Mouse (Mus musculus): Measurements from ENCODE around the gene Ankrd31. TPM values are rescaled to one million over a fixed set of nuclear protein-coding genes. Genes with fewer than 3 reads are reported as not detected.

Ankrd31 gene
- polyA plus RNA-seq, 1 experiment: not detected

DNA sequence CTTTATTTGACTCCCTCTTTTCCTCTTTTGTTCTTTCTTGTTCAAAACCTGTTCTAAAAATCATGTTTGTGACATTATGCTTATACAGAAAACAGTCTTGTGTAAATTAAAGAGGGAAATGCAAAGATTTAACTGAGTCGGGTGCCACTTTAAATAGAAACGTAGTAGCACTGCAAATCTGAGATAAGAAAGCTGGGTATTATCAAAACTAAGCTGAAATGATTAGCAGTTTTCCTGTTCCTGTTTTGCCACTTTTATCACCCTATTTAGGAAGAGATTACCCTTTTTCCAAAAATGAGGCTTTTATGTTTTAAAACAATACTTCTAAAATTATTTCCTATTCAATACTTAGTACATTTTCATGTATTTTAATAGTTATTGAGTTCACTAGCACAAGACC is 104.1 kb downstream of the Ankrd31 start:
- peaks cover 5% of the 10 kb centered on the region for H3K27me3 ChIP-seq (replicated peaks)
- H3K9me3 ChIP-seq: no peaks in the 10 kb centered on the region
- TF ChIP-seq GATA1 (IDR thresholded peaks at IDR 0.05; ENCODE audit: borderline replicate concordance, low read length) (no peak), FLI1 (IDR thresholded peaks at IDR 0.05; ENCODE audit: low read length) (no peak)
- H3K4me3 ChIP-seq (replicated peaks): no peak overlapping the region
- H3K36me3 ChIP-seq (replicated peaks; ENCODE audit: low read length): no peaks in the 10 kb centered on the region
- no peaks in the 10 kb centered on the region; the same call in 1 of the 2 replicates for H3K4me1 ChIP-seq

DNA sequence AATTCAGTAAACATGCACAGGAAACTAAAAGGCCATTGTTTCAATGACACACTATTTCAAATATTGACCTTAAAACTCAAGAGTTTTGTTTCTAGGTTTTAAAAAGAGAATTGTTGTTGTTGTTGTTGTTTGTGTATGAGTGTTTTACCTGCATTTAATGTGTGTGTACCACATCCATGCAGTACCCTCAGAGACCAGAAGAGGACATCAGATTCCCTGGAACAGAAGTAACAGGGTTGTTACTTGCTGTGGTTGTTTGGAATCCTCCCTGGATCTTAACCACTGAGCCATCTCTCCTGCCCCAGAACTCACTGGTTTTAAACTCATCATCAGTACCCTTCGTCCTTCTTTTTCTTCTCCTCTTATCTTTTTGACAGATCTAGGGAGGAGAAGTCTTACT is 105.2 kb downstream of the Ankrd31 start:
- no peaks in the 10 kb centered on the region; the same call in 1 of the 2 replicates for H3K4me1 ChIP-seq
- peaks cover 5% of the 10 kb centered on the region for H3K27me3 ChIP-seq (replicated peaks)
- no peak overlapping the region for H3K4me3 ChIP-seq (replicated peaks)
- H3K9me3 ChIP-seq: no peaks in the 10 kb centered on the region
- TF ChIP-seq FLI1 (IDR thresholded peaks at IDR 0.05; ENCODE audit: low read length) (no peak), GATA1 (IDR thresholded peaks at IDR 0.05; ENCODE audit: borderline replicate concordance, low read length) (no peak)
- H3K36me3 ChIP-seq (replicated peaks; ENCODE audit: low read length): no peaks in the 10 kb centered on the region

DNA sequence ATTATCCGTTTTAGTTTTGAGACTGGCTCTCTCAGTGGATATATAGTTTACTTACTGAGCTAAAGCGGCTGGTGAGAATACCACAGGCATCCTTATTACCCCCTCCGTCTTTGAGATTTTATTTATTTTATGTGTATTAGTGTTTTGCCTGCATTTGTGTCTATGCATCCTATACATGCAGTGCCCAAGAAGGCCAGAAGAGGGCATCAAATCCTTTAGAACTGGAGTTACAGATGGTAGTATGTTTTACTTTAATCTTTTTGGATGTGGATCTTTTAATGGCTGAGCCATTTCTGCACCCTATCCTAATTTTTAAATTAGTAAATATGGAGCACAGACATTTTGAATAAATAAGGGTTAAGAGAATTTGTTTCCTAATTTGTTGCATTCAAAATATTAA is 107.1 kb downstream of the Ankrd31 start:
- TF ChIP-seq FLI1 (IDR thresholded peaks at IDR 0.05; ENCODE audit: low read length) (no peak), GATA1 (IDR thresholded peaks at IDR 0.05; ENCODE audit: borderline replicate concordance, low read length) (no peak)
- no peaks in the 10 kb centered on the region for H3K9me3 ChIP-seq

DNA sequence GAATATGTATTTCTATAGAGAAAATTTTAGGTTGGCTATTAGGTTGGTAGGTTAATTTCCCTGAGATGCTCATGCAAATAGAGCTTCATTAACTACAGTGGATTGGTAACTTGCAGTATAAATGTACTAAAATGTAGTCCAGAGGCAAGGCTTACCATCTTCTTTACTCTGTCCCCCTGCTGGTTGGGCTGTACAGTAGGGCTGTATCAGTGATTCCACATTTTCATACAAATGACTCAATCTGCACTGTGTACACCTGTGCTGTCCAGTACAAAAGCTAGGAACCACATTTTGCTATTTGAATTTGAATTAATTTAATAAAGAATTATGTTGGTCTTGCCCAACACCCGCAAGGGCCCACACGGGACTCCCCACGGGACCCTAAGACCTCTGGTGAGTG is 111.1 kb downstream of the Ankrd31 start:
- H3K4me3 ChIP-seq (replicated peaks): no peak overlapping the region
- no peaks in the 10 kb centered on the region for H3K9me3 ChIP-seq
- H3K27me3 ChIP-seq (replicated peaks): no peaks in the 10 kb centered on the region
- no peaks in the 10 kb centered on the region for H3K4me1 ChIP-seq
- no peaks in the 10 kb centered on the region for H3K36me3 ChIP-seq (replicated peaks; ENCODE audit: low read length)
- TF ChIP-seq FLI1 (IDR thresholded peaks at IDR 0.05; ENCODE audit: low read length): no peak
- no peak for TF ChIP-seq GATA1 (IDR thresholded peaks at IDR 0.05; ENCODE audit: borderline replicate concordance, low read length)

More for the DNA sequence above, 107.1 kb downstream of the Ankrd31 start:
- no peak overlapping the region for H3K4me3 ChIP-seq (replicated peaks)
- peaks cover 4% of the 10 kb centered on the region for H3K27me3 ChIP-seq (replicated peaks)
- H3K36me3 ChIP-seq (replicated peaks; ENCODE audit: low read length): no peaks in the 10 kb centered on the region
- no peaks in the 10 kb centered on the region; the same call in 1 of the 2 replicates for H3K4me1 ChIP-seq

DNA sequence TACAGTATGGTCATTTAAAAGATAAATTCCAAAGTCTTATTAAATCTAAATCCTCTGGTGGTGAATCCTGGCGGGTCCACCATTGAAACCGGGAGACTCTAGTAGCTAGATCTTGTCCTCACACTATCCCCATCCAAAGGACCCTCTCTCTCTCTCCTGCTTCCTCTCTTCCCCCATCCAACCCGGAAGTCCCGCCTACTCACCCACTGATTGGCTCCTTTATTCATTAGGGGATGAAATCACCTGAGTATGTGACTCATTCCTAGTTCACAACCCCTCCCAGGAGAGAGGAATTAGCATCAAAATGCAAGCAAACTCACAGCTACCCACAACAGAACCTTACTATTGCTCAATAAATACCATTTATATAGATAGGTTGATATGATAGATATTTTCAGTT is 122.7 kb downstream of the Ankrd31 start:
- Histone ChIP-seq H3K9me3 (no peaks in the 10 kb centered on the region), H3K36me3 (replicated peaks; ENCODE audit: low read length) (no peaks in the 10 kb centered on the region), H3K4me1 (no peaks in the 10 kb centered on the region), H3K4me3 (replicated peaks) (no peak overlapping the region), H3K27me3 (replicated peaks) (peaks cover 1% of the 10 kb centered on the region)
- TF ChIP-seq GATA1 (IDR thresholded peaks at IDR 0.05; ENCODE audit: borderline replicate concordance, low read length): no peak
- no peak for TF ChIP-seq FLI1 (IDR thresholded peaks at IDR 0.05; ENCODE audit: low read length)

DNA sequence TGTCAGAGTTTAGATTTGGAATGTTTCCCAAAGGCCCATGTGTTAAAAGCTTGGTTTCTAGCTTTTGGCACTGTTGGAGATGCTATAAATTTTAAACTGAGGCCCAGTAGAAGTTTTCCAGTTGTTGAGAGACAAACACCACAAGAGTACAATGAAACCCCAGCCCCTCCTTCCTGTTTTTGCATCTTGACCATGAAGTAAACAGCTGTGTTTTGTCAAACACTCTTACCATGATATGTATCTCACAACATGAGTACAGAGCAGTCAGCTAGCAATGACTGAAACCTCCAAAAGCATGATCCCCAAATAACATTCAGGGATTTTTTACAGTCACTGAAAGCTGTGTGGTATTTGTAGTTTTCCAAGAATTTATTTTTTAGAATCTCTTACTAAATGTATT is 126.0 kb downstream of the Ankrd31 start:
- no peaks in the 10 kb centered on the region for H3K4me1 ChIP-seq
- H3K9me3 ChIP-seq: no peaks in the 10 kb centered on the region
- no peaks in the 10 kb centered on the region for H3K36me3 ChIP-seq (replicated peaks; ENCODE audit: low read length)
- H3K27me3 ChIP-seq (replicated peaks): peaks cover 1% of the 10 kb centered on the region
- no peak overlapping the region for H3K4me3 ChIP-seq (replicated peaks)
- no peak for TF ChIP-seq FLI1 (IDR thresholded peaks at IDR 0.05; ENCODE audit: low read length)
- no peak for TF ChIP-seq GATA1 (IDR thresholded peaks at IDR 0.05; ENCODE audit: borderline replicate concordance, low read length)

DNA sequence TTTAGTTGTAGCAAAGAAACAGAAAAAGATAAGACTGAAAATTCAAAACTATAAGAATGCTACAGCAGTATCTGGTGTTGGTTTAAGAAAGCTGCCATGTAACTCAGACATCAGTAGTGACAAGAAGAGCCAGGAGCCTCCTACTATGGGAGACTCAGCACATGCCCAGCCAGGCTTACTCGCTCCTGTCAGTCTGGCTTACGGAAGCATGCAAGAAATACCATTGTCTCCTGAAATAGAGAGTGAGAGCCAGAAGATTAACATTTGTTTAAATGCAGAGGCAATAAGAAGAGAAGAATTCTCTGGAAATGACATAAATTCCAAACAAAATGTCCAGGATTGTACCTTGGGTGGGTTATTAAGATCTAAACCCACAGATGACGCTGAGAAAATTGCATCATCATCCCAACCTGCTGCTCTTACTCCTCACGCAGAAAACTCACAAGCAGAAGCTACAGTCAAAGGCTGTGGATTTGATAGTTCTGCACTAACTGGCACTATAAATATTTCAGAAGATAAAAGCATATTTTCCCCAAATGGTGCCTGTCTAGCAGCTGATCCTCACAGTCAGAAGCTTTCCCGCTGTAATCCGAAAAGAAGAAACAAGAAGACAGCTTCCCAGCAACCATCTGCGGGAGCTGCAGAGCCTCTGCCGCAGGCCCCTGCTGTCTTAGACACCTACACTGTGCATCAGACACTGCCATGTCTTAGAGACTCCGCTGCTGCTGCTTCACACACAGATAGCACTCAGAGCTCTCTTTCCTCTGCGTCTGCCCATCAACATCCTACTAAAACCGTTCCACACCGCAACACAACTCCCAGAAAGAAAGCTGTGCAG is 130.4 kb downstream of the Ankrd31 start:
- Histone ChIP-seq H3K9me3 (no peaks in the 10 kb centered on the region), H3K4me1 (no peaks in the 10 kb centered on the region), H3K4me3 (replicated peaks) (no peak overlapping the region), H3K27me3 (replicated peaks) (no peaks in the 10 kb centered on the region), H3K36me3 (replicated peaks; ENCODE audit: low read length) (no peaks in the 10 kb centered on the region)
- TF ChIP-seq FLI1 (IDR thresholded peaks at IDR 0.05; ENCODE audit: low read length): no peak

DNA sequence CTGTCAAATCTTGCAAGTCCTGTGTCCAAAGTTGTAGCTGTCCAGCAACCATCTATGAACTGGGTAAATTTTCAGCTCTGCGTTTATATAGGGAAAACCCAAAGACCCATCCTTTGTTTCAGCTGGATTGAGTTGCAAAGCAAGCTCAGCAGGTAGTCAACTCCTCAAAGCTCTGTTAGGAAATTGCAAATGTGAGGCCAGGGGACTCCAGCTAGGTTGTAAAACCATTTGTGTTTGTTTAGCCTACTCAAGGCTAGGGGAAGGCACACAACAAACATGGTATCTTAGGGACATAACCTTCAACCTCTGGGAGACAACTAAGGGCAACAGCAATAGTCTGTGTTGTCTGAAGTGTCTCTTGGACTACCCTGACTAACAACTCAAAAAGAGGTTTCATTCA is 136.5 kb downstream of the Ankrd31 start:
- Histone ChIP-seq H3K4me1 (no peaks in the 10 kb centered on the region), H3K4me3 (replicated peaks) (no peak overlapping the region), H3K36me3 (replicated peaks; ENCODE audit: low read length) (no peaks in the 10 kb centered on the region), H3K27me3 (replicated peaks) (no peaks in the 10 kb centered on the region), H3K9me3 (no peaks in the 10 kb centered on the region)
- TF ChIP-seq GATA1 (IDR thresholded peaks at IDR 0.05; ENCODE audit: borderline replicate concordance, low read length) (no peak), FLI1 (IDR thresholded peaks at IDR 0.05; ENCODE audit: low read length) (no peak)

DNA sequence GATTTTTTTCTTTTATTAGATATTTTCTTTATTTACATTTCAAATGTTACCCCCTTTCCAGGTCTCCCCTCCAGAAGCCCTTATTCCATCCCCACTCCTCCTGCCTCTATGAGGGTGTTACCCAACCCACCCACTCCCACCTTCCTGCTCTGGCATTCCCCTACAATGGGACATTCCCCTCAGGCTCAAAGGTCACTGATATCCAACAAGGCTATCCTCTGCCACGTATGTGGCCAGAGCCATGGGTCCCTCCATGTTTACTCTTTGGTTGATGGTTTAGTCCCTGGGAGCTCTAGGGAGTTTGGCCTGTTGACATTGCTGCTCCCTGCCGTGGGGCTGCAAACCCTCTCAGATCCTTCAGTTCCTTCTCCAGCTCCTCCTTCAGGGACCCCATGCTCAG is 141.9 kb downstream of the Ankrd31 start:
- H3K36me3 ChIP-seq (replicated peaks; ENCODE audit: low read length): no peaks in the 10 kb centered on the region

DNA sequence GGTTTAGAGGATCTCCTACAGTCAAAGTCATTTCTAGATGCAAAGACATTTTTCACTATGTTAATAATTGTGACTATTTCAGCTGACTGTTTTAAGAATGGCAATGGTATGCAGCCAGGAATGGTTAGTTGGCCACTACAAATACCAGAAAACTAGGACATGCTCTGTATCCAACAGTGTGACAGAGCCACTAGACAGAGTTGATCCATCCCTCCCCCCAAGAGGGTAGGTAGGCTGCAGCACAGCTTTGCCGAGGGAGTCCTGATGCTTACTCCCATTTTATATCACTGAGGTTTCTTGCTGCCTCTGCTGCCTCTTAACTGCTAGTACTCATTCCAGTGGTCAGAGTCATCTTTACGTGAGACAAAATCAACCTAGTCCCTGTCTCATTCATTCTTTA is 147.1 kb downstream of the Ankrd31 start:
- no peaks in the 10 kb centered on the region for H3K4me1 ChIP-seq
- no peaks in the 10 kb centered on the region for H3K9me3 ChIP-seq
- no peak overlapping the region for H3K4me3 ChIP-seq (replicated peaks)
- no peaks in the 10 kb centered on the region for H3K36me3 ChIP-seq (replicated peaks; ENCODE audit: low read length)
- TF ChIP-seq FLI1 (IDR thresholded peaks at IDR 0.05; ENCODE audit: low read length) (no peak), GATA1 (IDR thresholded peaks at IDR 0.05; ENCODE audit: borderline replicate concordance, low read length) (no peak)
- peaks cover 6% of the 10 kb centered on the region for H3K27me3 ChIP-seq (replicated peaks)

More for the DNA sequence above, 141.9 kb downstream of the Ankrd31 start:
- Histone ChIP-seq H3K4me3 (replicated peaks) (no peak overlapping the region), H3K27me3 (replicated peaks) (peaks cover 2% of the 10 kb centered on the region), H3K9me3 (no peaks in the 10 kb centered on the region), H3K4me1 (no peaks in the 10 kb centered on the region)
- TF ChIP-seq FLI1 (IDR thresholded peaks at IDR 0.05; ENCODE audit: low read length): no peak
- no peak for TF ChIP-seq GATA1 (IDR thresholded peaks at IDR 0.05; ENCODE audit: borderline replicate concordance, low read length)

Measured in megakaryocyte, embryonic 14.5 days (primary cell).